Mouse (Mus musculus): ENCODE results near the gene Eif4b. TPM values are rescaled to one million over a fixed set of nuclear protein-coding genes. Genes with fewer than 3 reads are reported as not detected.

Gene Eif4b
- polyA plus RNA-seq, 1 experiment from 2014 or later = 85.0 TPM

GRCm38 (mm10) chr15:102103371-102103946 lies 29.9 kb downstream of the Eif4b start:
- peaks cover 21% of the 10 kb centered on the region for H3K4me1 ChIP-seq (replicated peaks; ENCODE audit: control insufficient read depth, insufficient read depth, low read length)

GRCm38 (mm10) chr15:102103947-102104555 lies 30.5 kb downstream of the Eif4b start:
- no peak overlapping the region; the same call in 1 of the 2 replicates for H3K9ac ChIP-seq (ENCODE audit: low read depth, low read length)
- DNase-seq (ENCODE audit: low spot score) (peak; percentile 33), ATAC-seq (ENCODE audit: low FRiP score) (no peak)
- 21% methylated on average over 12 of the region's 12 CpGs for WGBS
- peaks cover 29% of the 10 kb centered on the region for H3K27me3 ChIP-seq (ENCODE audit: control insufficient read depth, insufficient read depth, low read length)
- no peaks in the 10 kb centered on the region for H3K36me3 ChIP-seq (ENCODE audit: control insufficient read depth, insufficient read depth, low read length)
- H3K27ac ChIP-seq (ENCODE audit: low read depth, low read length) = 0 out of 2 replicates have a peak overlapping the region, but pooled peaks have one; percentile 9
- 0 out of 2 replicates have a peak overlapping the region, but pooled peaks have one; percentile 3 for H3K4me3 ChIP-seq (ENCODE audit: low read depth, low read length)
- H3K4me2 ChIP-seq (replicated peaks; ENCODE audit: low read depth, low read length) = peak overlapping the region; percentile 13; the same call in 1 of the 2 replicates
- peaks cover 21% of the 10 kb centered on the region for H3K4me1 ChIP-seq (replicated peaks; ENCODE audit: control insufficient read depth, insufficient read depth, low read length)
- H3K9me3 ChIP-seq (ENCODE audit: control insufficient read depth, low read length) = no peaks in the 10 kb centered on the region

More at GRCm38 (mm10) chr15:102103371-102103946, 29.9 kb downstream of the Eif4b start:
- H3K9ac ChIP-seq (ENCODE audit: low read depth, low read length) = no peak overlapping the region; the same call in 1 of the 2 replicates
- 0 out of 2 replicates have a peak overlapping the region, but pooled peaks have one; percentile 17 for H3K27ac ChIP-seq (ENCODE audit: low read depth, low read length)
- peaks cover 29% of the 10 kb centered on the region for H3K27me3 ChIP-seq (ENCODE audit: control insufficient read depth, insufficient read depth, low read length)
- DNase-seq (ENCODE audit: low spot score) (peak; percentile 48), ATAC-seq (ENCODE audit: low FRiP score) (no peak)
- 3% methylated on average over 14 of the region's 14 CpGs for whole genome bisulfite sequencing
- H3K36me3 ChIP-seq (ENCODE audit: control insufficient read depth, insufficient read depth, low read length) = no peaks in the 10 kb centered on the region
- no peaks in the 10 kb centered on the region for H3K9me3 ChIP-seq (ENCODE audit: control insufficient read depth, low read length)
- H3K4me2 ChIP-seq (replicated peaks; ENCODE audit: low read depth, low read length) = peak overlapping the region; percentile 13; the same call in 1 of the 2 replicates
- H3K4me3 ChIP-seq (ENCODE audit: low read depth, low read length) = 0 out of 2 replicates have a peak overlapping the region, but pooled peaks have one; percentile 3

- Histone ChIP-seq H3K27ac (ENCODE audit: low read depth, low read length) (no peak overlapping the region), H3K9ac (ENCODE audit: low read depth, low read length) (no peak overlapping the region), H3K4me2 (replicated peaks; ENCODE audit: low read depth, low read length) (no peak overlapping the region), H3K4me1 (replicated peaks; ENCODE audit: control insufficient read depth, insufficient read depth, low read length) (peaks cover 21% of the 10 kb centered on the region), H3K27me3 (ENCODE audit: control insufficient read depth, insufficient read depth, low read length) (peaks cover 29% of the 10 kb centered on the region), H3K36me3 (ENCODE audit: control insufficient read depth, insufficient read depth, low read length) (no peaks in the 10 kb centered on the region), H3K4me3 (ENCODE audit: low read depth, low read length) (no peak overlapping the region), H3K9me3 (ENCODE audit: control insufficient read depth, low read length) (no peaks in the 10 kb centered on the region)
- ATAC-seq (ENCODE audit: low FRiP score) (no peak), DNase-seq (ENCODE audit: low spot score) (no peak)
- WGBS = 66% methylated on average over 5 of the region's 5 CpGs
These were observed 31.8 kb downstream of the Eif4b start for GRCm38 (mm10) chr15:102105360-102105759.

GRCm38 (mm10) chr15:102105764-102106730 lies 32.5 kb downstream of the Eif4b start:
- DNase-seq (ENCODE audit: low spot score) = peak; percentile 31
- Histone ChIP-seq H3K27me3 (ENCODE audit: control insufficient read depth, insufficient read depth, low read length) (peaks cover 25% of the 10 kb centered on the region), H3K4me2 (replicated peaks; ENCODE audit: low read depth, low read length) (peak overlapping the region; percentile 34; the same call in 1 of the 2 replicates), H3K27ac (ENCODE audit: low read depth, low read length) (no peak overlapping the region), H3K4me1 (replicated peaks; ENCODE audit: control insufficient read depth, insufficient read depth, low read length) (peaks cover 21% of the 10 kb centered on the region), H3K9ac (ENCODE audit: low read depth, low read length) (no peak overlapping the region), H3K36me3 (ENCODE audit: control insufficient read depth, insufficient read depth, low read length) (no peaks in the 10 kb centered on the region), H3K9me3 (ENCODE audit: control insufficient read depth, low read length) (no peaks in the 10 kb centered on the region), H3K4me3 (ENCODE audit: low read depth, low read length) (no peak overlapping the region)
- WGBS = 29% methylated on average over 18 of the region's 18 CpGs
- no peak for ATAC-seq (ENCODE audit: low FRiP score)

- Histone ChIP-seq H3K9ac (ENCODE audit: low read depth, low read length) (no peak overlapping the region), H3K27ac (ENCODE audit: low read depth, low read length) (no peak overlapping the region), H3K4me3 (ENCODE audit: low read depth, low read length) (peak overlapping the region; percentile 28), H3K4me2 (replicated peaks; ENCODE audit: low read depth, low read length) (peak overlapping the region; percentile 34), H3K27me3 (ENCODE audit: control insufficient read depth, insufficient read depth, low read length) (peaks cover 25% of the 10 kb centered on the region), H3K4me1 (replicated peaks; ENCODE audit: control insufficient read depth, insufficient read depth, low read length) (peaks cover 20% of the 10 kb centered on the region), H3K36me3 (ENCODE audit: control insufficient read depth, insufficient read depth, low read length) (no peaks in the 10 kb centered on the region), H3K9me3 (ENCODE audit: control insufficient read depth, low read length) (no peaks in the 10 kb centered on the region)
- ATAC-seq (ENCODE audit: low FRiP score) = no peak
- DNase-seq (ENCODE audit: low spot score) = peak; percentile 51
- WGBS = 9% methylated on average over 38 of the region's 38 CpGs
These were observed 33.3 kb downstream of the Eif4b start for GRCm38 (mm10) chr15:102106754-102107456.

- no peak for ATAC-seq (ENCODE audit: low FRiP score)
These were observed 34.4 kb downstream of the Eif4b start for GRCm38 (mm10) chr15:102107689-102108573.

GRCm38 (mm10) chr15:102108651-102109525 lies 35.3 kb downstream of the Eif4b start:
- 52% methylated on average over 18 of the region's 18 CpGs for WGBS
- peaks cover 10% of the 10 kb centered on the region; the same call in 1 of the 2 replicates for H3K4me1 ChIP-seq (replicated peaks; ENCODE audit: control insufficient read depth, insufficient read depth, low read length)
- peak; percentile 80 for DNase-seq (ENCODE audit: low spot score)

More at GRCm38 (mm10) chr15:102107689-102108573, 34.4 kb downstream of the Eif4b start:
- H3K9ac ChIP-seq (ENCODE audit: low read depth, low read length) = no peak overlapping the region
- DNase-seq (ENCODE audit: low spot score) = peak; percentile 85
- peaks cover 14% of the 10 kb centered on the region for H3K4me1 ChIP-seq (replicated peaks; ENCODE audit: control insufficient read depth, insufficient read depth, low read length)
- H3K36me3 ChIP-seq (ENCODE audit: control insufficient read depth, insufficient read depth, low read length) = no peaks in the 10 kb centered on the region
- H3K27me3 ChIP-seq (ENCODE audit: control insufficient read depth, insufficient read depth, low read length) = peaks cover 25% of the 10 kb centered on the region
- no peak overlapping the region for H3K4me2 ChIP-seq (replicated peaks; ENCODE audit: low read depth, low read length)
- H3K9me3 ChIP-seq (ENCODE audit: control insufficient read depth, low read length) = no peaks in the 10 kb centered on the region
- no peak overlapping the region for H3K4me3 ChIP-seq (ENCODE audit: low read depth, low read length)
- no peak overlapping the region for H3K27ac ChIP-seq (ENCODE audit: low read depth, low read length)
- WGBS = 48% methylated on average over 13 of the region's 13 CpGs

More at GRCm38 (mm10) chr15:102108651-102109525, 35.3 kb downstream of the Eif4b start:
- Histone ChIP-seq H3K27ac (ENCODE audit: low read depth, low read length) (no peak overlapping the region), H3K27me3 (ENCODE audit: control insufficient read depth, insufficient read depth, low read length) (peaks cover 25% of the 10 kb centered on the region), H3K4me2 (replicated peaks; ENCODE audit: low read depth, low read length) (no peak overlapping the region), H3K9me3 (ENCODE audit: control insufficient read depth, low read length) (no peaks in the 10 kb centered on the region), H3K36me3 (ENCODE audit: control insufficient read depth, insufficient read depth, low read length) (no peaks in the 10 kb centered on the region), H3K4me3 (ENCODE audit: low read depth, low read length) (no peak overlapping the region), H3K9ac (ENCODE audit: low read depth, low read length) (no peak overlapping the region)
- no peak for ATAC-seq (ENCODE audit: low FRiP score)
